Mouse (Mus musculus) kidney, embryonic 14.5 days (tissue): ENCODE data around the gene Pex11b. TPM values are rescaled to one million over a fixed set of nuclear protein-coding genes. Genes with fewer than 3 reads are reported as not detected.
"Not testable (repeated sequence)": the region's sequence is repeated elsewhere in the genome, so short reads cannot be mapped to it uniquely, and the experiment has no call there.

ENCODE experiments used
- ATAC-seq: fragments of 200-750 bp; cut with Nextera tagmentation; 2 replicates; pipeline ENCODE4 v1.8.0; 2017; ENCODE audit warnings: moderate number of reproducible peaks, mild to moderate bottlenecking, moderate TSS enrichment, moderate library complexity; ENCODE audit not compliant: low FRiP score, low TSS enrichment
- H3K27ac ChIP-seq: fragments of 300-500 bp; sonication (generic); 2 replicates; pipeline ENCODE4 v1.5.1; 2014; ENCODE audit warnings: low read depth, mild to moderate bottlenecking, low read length, moderate library complexity, mixed read lengths
- H3K27me3 ChIP-seq: fragments of 300-500 bp; sonication (generic); 2 replicates; pipeline ENCODE4 v1.6.1; 2014; ENCODE audit warnings: mild to moderate bottlenecking, low read length; ENCODE audit not compliant: control insufficient read depth, insufficient read depth
- H3K36me3 ChIP-seq: fragments of 300-500 bp; sonication (generic); 2 replicates; pipeline ENCODE4 v1.6.1; 2014; ENCODE audit warnings: low read length, mixed read lengths; ENCODE audit not compliant: control insufficient read depth, insufficient read depth
- H3K4me1 ChIP-seq: fragments of 300-500 bp; sonication (generic); 2 replicates; pipeline ENCODE4 v1.6.1; 2014; ENCODE audit warnings: low read length, mixed read lengths; ENCODE audit not compliant: control insufficient read depth, insufficient read depth
- H3K4me2 ChIP-seq: fragments of 300-500 bp; sonication (generic); replicated peaks from 2 replicates; pipeline ENCODE4 v1.6.1; 2014; ENCODE audit warnings: low read depth, mild to moderate bottlenecking, low read length
- H3K4me3 ChIP-seq: fragments of 300-500 bp; sonication (generic); 2 replicates; pipeline ENCODE4 v1.5.1; 2014; ENCODE audit warnings: mild to moderate bottlenecking, low read length
- H3K9ac ChIP-seq: fragments of 300-500 bp; sonication (generic); 2 replicates; pipeline ENCODE4 v1.6.1; 2014; ENCODE audit warnings: low read depth, mild to moderate bottlenecking, low read length, moderate library complexity
- H3K9me3 ChIP-seq: fragments of 300-500 bp; sonication (generic); 2 replicates; pipeline ENCODE4 v1.6.1; 2016; ENCODE audit warnings: low read length; ENCODE audit not compliant: control insufficient read depth
- WGBS: fragments of 180-500 bp; shearing (Covaris S2); extraction: QIAGEN DNeasy Blood & Tissue Kit; methylation state at CpG from one replicate; pipeline ENCODE4 v1.1.7; 2014; 5-methylcytosine and 5-hydroxymethylcytosine counted together
- polyA plus RNA-seq: library from polyadenylated mRNA; unstranded; fragments of >200 nt; fragmentation: Nextera tagmentation; extraction: Ambion mirVana; gene quantifications from 2 replicates; pipeline ENCODE4 v1.2.1, GENCODE M21; 2014

Gene Pex11b
- polyA plus RNA-seq, 1 experiment from 2014 or later = 55.8 TPM

- 63% methylated on average over 7 of the region's 7 CpGs for WGBS
- H3K4me3 ChIP-seq = no peak overlapping the region
- H3K9me3 ChIP-seq = no peaks in the 10 kb centered on the region
- ATAC-seq = no peak
- H3K4me1 ChIP-seq = peaks cover 18% of the 10 kb centered on the region
- H3K27me3 ChIP-seq = no peaks in the 10 kb centered on the region; the same call in 1 of the 2 replicates
- H3K27ac ChIP-seq = no peak overlapping the region
- no peak overlapping the region for H3K4me2 ChIP-seq
- no peak overlapping the region for H3K9ac ChIP-seq
- H3K36me3 ChIP-seq = no peaks in the 10 kb centered on the region
These were observed 43.3 kb downstream of the Pex11b start for GRCm38 (mm10) chr3:96678456-96678855.

GRCm38 (mm10) chr3:96679159-96679674, 44.0 kb downstream of the Pex11b start:
- Histone ChIP-seq H3K4me1 (peaks cover 13% of the 10 kb centered on the region), H3K9me3 (no peaks in the 10 kb centered on the region), H3K27me3 (peaks cover under 1% of the 10 kb centered on the region), H3K27ac (no peak overlapping the region), H3K36me3 (no peaks in the 10 kb centered on the region), H3K4me3 (no peak overlapping the region), H3K9ac (no peak overlapping the region), H3K4me2 (no peak overlapping the region)
- no peak for ATAC-seq
- WGBS = 40% methylated on average over 5 of the region's 5 CpGs

GRCm38 (mm10) chr3:96680269-96680956, 45.2 kb downstream of the Pex11b start:
- Histone ChIP-seq H3K36me3 (no peaks in the 10 kb centered on the region), H3K4me2 (no peak overlapping the region), H3K27me3 (peaks cover 4% of the 10 kb centered on the region), H3K27ac (no peak overlapping the region), H3K4me1 (peaks cover 10% of the 10 kb centered on the region), H3K4me3 (no peak overlapping the region), H3K9me3 (no peaks in the 10 kb centered on the region), H3K9ac (no peak overlapping the region)
- WGBS = 24% methylated on average over 12 of the region's 12 CpGs
- ATAC-seq = no peak

GRCm38 (mm10) chr3:96683496-96683895, 48.3 kb downstream of the Pex11b start:
- no peak overlapping the region for H3K9ac ChIP-seq
- 92% methylated on average over 3 of the region's 3 CpGs for WGBS
- H3K4me3 ChIP-seq = no peak overlapping the region

GRCm38 (mm10) chr3:96684151-96684821, 49.1 kb downstream of the Pex11b start:
- Histone ChIP-seq H3K27ac (no peak overlapping the region), H3K4me1 (peaks cover 5% of the 10 kb centered on the region; the same call in 1 of the 2 replicates), H3K27me3 (peaks cover 6% of the 10 kb centered on the region), H3K9ac (peak overlapping the region; percentile 42), H3K36me3 (no peaks in the 10 kb centered on the region), H3K9me3 (no peaks in the 10 kb centered on the region), H3K4me2 (peak overlapping the region; percentile 44), H3K4me3 (peak overlapping the region; percentile 27)
- 53% methylated on average over 17 of the region's 17 CpGs for WGBS
- no peak for ATAC-seq

More at GRCm38 (mm10) chr3:96683496-96683895, 48.3 kb downstream of the Pex11b start:
- no peaks in the 10 kb centered on the region for H3K9me3 ChIP-seq
- H3K27ac ChIP-seq = no peak overlapping the region
- H3K4me2 ChIP-seq = no peak overlapping the region
- peaks cover 6% of the 10 kb centered on the region for H3K27me3 ChIP-seq
- ATAC-seq = no peak
- no peaks in the 10 kb centered on the region for H3K36me3 ChIP-seq
- H3K4me1 ChIP-seq = peaks cover 5% of the 10 kb centered on the region; the same call in 1 of the 2 replicates

- H3K9me3 ChIP-seq = no peaks in the 10 kb centered on the region
These were observed 49.6 kb downstream of the Pex11b start for GRCm38 (mm10) chr3:96684822-96685156.

GRCm38 (mm10) chr3:96686057-96686456, 50.9 kb downstream of the Pex11b start:
- WGBS = 92% methylated on average over 5 of the region's 5 CpGs
- not testable (repeated sequence) for H3K9ac ChIP-seq, H3K9me3 ChIP-seq, ATAC-seq, H3K4me1 ChIP-seq, H3K4me3 ChIP-seq, H3K27me3 ChIP-seq, H3K36me3 ChIP-seq, H3K27ac ChIP-seq, H3K4me2 ChIP-seq

More at GRCm38 (mm10) chr3:96684822-96685156, 49.6 kb downstream of the Pex11b start:
- peaks cover 6% of the 10 kb centered on the region for H3K27me3 ChIP-seq
- H3K4me1 ChIP-seq = peaks cover 5% of the 10 kb centered on the region; the same call in 1 of the 2 replicates
- peak overlapping the region; percentile 42 for H3K9ac ChIP-seq
- peak overlapping the region; percentile 27 for H3K4me3 ChIP-seq
- 29% methylated on average over 28 of the region's 28 CpGs for whole genome bisulfite sequencing
- H3K4me2 ChIP-seq = peak overlapping the region; percentile 44
- no peak overlapping the region for H3K27ac ChIP-seq
- no peak for ATAC-seq
- no peaks in the 10 kb centered on the region for H3K36me3 ChIP-seq

- H3K27me3 ChIP-seq = peaks cover 6% of the 10 kb centered on the region
- H3K9ac ChIP-seq = no peak overlapping the region
- H3K36me3 ChIP-seq = no peaks in the 10 kb centered on the region
- no peak overlapping the region for H3K4me2 ChIP-seq
- H3K27ac ChIP-seq = no peak overlapping the region
- H3K9me3 ChIP-seq = no peaks in the 10 kb centered on the region
- H3K4me1 ChIP-seq = peaks cover 5% of the 10 kb centered on the region; the same call in 1 of the 2 replicates
- 76% methylated on average over 11 of the region's 11 CpGs for WGBS
- ATAC-seq = no peak
- H3K4me3 ChIP-seq = no peak overlapping the region
These were observed 53.7 kb downstream of the Pex11b start for GRCm38 (mm10) chr3:96688854-96689253.

GRCm38 (mm10) chr3:96690298-96690697, 55.1 kb downstream of the Pex11b start:
- 52% methylated on average over 3 of the region's 3 CpGs for WGBS
- peaks cover 3% of the 10 kb centered on the region; the same call in 1 of the 2 replicates for H3K27me3 ChIP-seq
- no peak overlapping the region for H3K4me2 ChIP-seq
- no peak overlapping the region for H3K27ac ChIP-seq
- no peaks in the 10 kb centered on the region for H3K36me3 ChIP-seq
- H3K4me1 ChIP-seq = 0 out of 2 replicates have a peak, but pooled peaks cover under 1% of the 10 kb centered on the region
- no peak for ATAC-seq
- no peaks in the 10 kb centered on the region for H3K9me3 ChIP-seq
- no peak overlapping the region for H3K4me3 ChIP-seq
- no peak overlapping the region for H3K9ac ChIP-seq
